Mouse (Mus musculus) erythroid progenitor cell, adult 5-6 weeks (primary cell): ENCODE measurements around the gene Cwc15. TPM values are rescaled to one million over a fixed set of nuclear protein-coding genes. Genes with fewer than 3 reads are reported as not detected.

ENCODE experiments used
- ATAC-seq: replicated peaks from 2 replicates; pipeline ENCODE4 v1.8.0; 2016; ENCODE audit warnings: moderate number of reproducible peaks, mild to moderate bottlenecking, moderate TSS enrichment, inconsistent platforms; ENCODE audit not compliant: poor library complexity, low FRiP score, severe bottlenecking
- total RNA-seq, 2 experiments: library from RNA; stranded (forward) in 1 of 2; stranded (reverse) in 1 of 2; fragments of 150-400 nt in 1 of 2; fragments of 186-747, 209-891 nt in 1 of 2; gene quantifications; 2 replicates each; pipeline versions ENCODE4 v1.2.3 to v1.2.4; 2015 to 2017; ENCODE audit warnings: low replicate concordance in 2 of 2

Cwc15 gene
- total RNA-seq, 2 experiments from 2014 or later: 93.1 to 94.3 TPM

DNA sequence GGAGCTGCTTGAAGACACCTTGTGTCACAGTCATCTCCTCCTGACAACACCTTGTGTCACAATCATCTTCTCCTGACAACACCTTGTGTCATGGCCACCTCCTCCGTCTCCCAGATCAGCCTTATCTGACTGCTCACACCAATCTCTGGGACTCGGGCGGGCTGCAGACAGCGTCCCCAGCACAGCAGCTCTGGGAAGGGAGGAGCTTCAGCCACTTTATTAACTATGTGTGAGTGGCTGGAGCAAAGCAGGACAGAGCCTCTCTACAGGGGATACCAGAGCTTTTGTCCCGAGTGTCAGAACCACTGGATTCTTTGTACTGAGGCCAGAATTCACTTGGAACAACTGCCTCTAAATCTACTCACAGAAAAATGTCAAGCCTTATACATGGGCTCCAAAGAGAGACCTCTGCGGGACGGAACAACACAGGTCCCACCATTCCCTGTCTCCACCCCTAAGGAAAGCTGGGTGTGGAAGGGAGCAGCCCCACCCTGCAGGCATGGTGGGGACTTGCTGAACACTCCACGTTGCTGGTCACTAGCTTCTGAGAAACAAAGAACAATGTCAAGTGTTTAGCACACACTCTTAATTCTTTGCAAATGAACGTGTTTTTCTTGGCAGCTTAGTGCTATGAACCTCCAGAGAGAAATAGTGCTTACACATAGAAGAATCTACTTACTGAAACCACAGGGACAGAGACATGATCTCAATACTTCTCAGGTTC, 43.8 kb downstream of the Cwc15 start:
- ATAC-seq: no peak

DNA sequence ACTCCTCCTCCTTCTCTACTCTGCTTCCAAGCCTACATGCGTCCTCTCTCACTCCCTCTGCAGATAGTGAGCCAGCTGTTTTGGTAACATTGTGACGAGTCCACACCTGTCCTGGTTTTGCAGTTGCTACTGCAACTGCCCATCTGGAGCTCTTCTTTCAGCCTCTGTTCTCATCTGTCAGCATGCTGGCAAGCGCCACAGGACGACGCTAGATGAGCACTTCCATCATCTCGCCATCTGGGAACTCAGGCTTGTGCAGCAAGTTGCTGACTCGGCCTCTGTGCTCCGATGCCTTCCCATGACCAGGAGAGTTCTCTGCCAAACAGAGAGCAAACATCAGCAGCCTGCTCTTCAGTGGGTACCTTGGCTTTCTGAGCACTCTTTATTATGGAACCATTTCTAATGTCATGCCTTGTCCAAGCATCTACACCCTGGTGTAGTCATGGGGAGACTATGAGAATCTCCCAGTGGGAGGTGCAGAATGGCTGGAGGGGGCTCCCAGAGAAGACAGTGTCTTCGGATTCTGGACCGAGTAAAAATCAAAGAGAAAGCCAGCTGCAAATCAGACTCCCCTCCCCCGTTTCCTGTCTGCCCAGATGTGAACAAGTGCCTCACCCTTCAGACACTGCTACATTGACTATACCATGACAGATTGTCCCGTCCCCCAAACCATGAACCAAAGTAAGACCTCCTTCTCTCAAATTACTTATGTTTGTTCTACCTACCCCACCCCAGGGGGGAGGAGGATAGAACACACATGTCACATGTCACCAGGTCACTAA, 47.4 kb downstream of the Cwc15 start:
- ATAC-seq: no peak

DNA sequence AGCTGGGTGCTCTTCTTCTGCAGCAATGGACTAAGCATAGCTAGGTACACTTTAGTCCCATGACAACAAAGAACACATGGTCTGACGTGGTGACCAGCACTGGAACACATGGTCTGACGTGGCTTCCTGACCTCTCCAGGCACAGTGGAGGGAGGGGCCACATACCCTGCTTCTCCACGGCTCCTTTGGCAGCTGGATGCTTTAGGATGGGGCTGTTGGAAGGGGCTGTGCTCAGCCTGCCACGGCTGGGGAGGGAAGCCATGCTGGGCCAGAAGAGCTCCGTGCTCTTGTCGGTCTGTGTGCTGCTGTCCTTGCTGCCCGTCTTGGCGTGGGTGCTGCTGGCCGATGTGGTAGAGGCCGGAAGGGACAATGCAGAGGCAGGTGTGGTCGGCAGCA, 47.9 kb downstream of the Cwc15 start:
- ATAC-seq: no peak

DNA sequence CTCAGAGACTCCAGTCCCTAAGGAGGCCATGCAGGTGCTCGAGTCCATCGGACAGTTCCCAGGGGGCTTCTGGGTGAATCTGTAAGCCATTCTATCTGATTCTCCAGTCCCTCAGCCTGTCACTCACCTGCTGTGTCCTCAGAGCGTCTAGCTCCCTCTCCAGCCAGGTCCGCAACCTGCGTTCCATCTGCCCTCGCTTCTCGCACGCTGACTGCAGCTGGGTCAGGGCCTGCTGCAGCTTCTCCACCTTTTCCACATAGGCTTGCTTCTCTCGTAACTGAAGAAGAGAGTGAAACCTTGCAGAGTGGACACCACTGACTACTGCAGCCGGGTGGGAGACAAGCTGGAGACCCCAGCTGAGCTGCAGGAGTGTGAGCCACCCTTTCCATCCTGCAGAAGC, 57.9 kb downstream of the Cwc15 start:
- no peak for ATAC-seq

DNA sequence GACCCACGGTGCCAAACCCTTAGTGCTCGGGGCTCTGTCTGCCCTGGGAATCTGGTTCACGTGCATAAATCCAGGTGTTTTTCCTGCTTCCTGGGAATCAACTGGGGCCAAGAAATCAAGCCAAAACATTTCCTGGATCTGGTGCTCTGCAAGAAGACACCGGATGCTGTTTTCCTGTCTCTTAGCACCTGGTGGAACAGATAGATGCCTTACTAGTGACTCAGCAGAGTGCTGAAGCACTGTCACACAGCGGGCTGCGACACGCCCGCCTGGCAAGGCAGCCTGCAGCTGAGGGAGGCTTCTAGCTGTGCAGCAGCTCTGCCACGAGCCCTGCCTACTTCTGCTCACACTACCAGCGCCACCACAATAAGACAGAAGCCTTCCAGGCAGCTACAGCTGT, 59.0 kb downstream of the Cwc15 start:
- no peak for ATAC-seq

DNA sequence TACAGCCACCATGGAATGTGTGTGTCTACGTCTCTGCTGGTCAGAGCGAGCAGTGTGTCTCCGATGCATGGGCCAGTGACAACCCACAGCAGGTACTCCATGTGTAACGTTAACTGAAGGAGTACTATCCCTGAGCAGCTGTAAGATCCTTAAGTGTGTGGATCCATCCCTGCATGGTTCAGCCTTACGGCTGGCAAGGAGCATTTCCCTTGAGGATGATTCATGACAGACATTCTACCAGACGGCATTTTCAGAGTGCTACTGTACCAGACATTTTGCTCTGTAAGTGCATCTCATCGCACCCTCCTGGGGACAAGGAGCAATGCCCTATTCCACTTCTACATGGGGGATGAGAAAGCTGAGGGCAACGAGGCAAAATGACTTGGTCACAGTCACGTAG, 59.6 kb downstream of the Cwc15 start:
- no peak for ATAC-seq

Other genes with a start within 250 kb of the Cwc15 start
- 5.9 and 7.9 TPM in 2 replicates for gene Sesn3, start 225.6 kb upstream of the Cwc15 start, total RNA-seq (2015; ENCODE audit: low replicate concordance)
- gene Sesn3, start 225.6 kb upstream of the Cwc15 start, total RNA-seq (2017; ENCODE audit: low replicate concordance): 1.7 and 3.2 TPM in 2 replicates
- gene Endod1, start 119.1 kb upstream of the Cwc15 start, total RNA-seq (2015; ENCODE audit: low replicate concordance): 149 TPM in 2 replicates
- 185 and 206 TPM in 2 replicates for gene Endod1, start 119.1 kb upstream of the Cwc15 start, total RNA-seq (2017; ENCODE audit: low replicate concordance)
- gene Kdm4d, start 135 bp upstream of the Cwc15 start, total RNA-seq (2015; ENCODE audit: low replicate concordance): not detected in 2 replicates
- 0.13 TPM in 1 of 2 replicates, not detected in the other for gene Kdm4d, start 135 bp upstream of the Cwc15 start, total RNA-seq (2017; ENCODE audit: low replicate concordance)
- not detected in 2 replicates for gene Amotl1, start 144.4 kb downstream of the Cwc15 start, total RNA-seq (2015; ENCODE audit: low replicate concordance)
- gene Amotl1, start 144.4 kb downstream of the Cwc15 start, total RNA-seq (2017; ENCODE audit: low replicate concordance): 0.13 and 0.53 TPM in 2 replicates
- gene Piwil4, start 240.1 kb downstream of the Cwc15 start, total RNA-seq (2015; ENCODE audit: low replicate concordance): not detected in 2 replicates
- gene Piwil4, start 240.1 kb downstream of the Cwc15 start, total RNA-seq (2017; ENCODE audit: low replicate concordance): not detected in 2 replicates